Mouse (Mus musculus) R1 (cell line): ENCODE measurements around the gene Arhgap1.

Experiments used
- DNase-seq: peaks from one replicate; pipeline ENCODE4 v3.0.0-alpha.2; 2018; ENCODE audit warnings: low read depth, low spot score

The Arhgap1 gene

DNA sequence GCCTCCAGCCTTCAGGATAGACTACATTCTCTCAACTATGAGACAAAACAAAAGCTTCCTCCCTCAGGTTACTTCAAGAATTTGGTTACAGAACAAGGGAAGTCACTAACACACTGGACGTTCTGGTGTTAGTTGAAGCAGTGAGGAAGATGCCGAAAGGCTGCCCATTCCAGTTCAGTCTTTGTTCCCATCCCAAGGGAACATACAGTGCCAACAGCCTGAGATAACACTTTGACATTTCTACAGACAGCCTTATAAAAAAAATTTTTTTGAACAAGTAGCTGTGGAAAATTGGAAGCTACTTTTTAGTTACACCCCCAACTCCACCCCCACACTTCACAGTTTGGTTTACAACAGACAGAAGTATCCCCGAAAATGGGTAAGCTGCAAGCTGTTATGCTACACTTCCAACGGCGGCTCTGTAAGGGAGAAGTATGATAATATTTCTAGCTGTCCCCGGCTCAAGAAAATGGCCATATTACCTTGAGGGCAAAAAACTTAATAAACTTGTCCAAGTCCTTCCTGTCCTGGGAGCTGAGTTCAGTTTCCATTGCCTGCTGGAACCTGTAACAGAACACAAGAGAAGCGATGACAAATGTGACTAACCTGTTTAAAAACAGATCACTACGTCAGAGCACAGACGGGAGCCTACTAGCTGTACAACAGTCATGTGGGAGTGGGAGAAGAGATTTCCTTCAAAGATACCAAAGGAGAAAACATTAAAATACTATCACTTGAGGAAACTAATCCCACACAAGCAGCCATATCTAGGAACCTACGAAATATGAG is 46.0 kb downstream of the Arhgap1 start:
- no peak for DNase-seq

- DNase-seq: no peak
Measured at GRCm38 (mm10) chr2:91696225-91696590, 46.5 kb downstream of the Arhgap1 start.

DNA sequence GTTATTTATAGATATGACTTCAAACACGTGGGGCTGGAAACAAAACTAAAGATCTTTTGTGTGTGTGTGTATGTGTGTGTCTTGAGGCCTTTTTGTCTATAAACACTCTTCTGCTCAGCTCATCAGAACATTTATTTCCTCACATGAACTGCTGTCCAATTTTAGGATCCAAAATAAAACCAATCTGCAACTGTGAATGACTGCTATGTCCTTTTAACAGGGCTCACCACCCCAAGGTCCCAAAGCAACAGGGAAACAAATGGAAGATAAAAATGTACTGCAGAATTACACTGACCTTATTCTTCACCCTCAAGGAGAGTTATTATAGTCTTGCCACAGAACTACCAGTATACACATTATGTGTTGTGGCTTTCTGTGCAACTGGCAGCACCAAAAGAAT is 49.6 kb downstream of the Arhgap1 start:
- no peak for DNase-seq

- no peak for DNase-seq
Measured at GRCm38 (mm10) chr2:91701366-91701765, 51.7 kb downstream of the Arhgap1 start.

DNA sequence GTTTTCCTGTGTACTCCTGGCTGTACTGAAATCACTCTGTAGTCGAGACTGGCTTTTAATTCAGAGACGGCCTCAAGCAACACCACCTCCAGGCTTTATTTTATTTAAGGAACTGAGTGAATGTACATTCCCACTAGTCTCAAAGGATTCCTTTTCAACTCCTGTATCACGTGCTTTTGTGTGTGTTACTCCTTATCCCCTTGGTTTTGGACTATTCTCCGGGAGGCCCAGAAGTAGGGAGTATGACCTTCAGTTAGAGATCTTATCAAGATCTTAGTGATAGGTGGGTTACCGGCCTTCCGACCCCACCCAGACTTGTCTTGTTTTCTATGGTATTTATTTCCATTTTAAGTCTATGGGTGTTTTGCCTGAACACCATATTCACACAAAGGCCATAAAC is 56.1 kb downstream of the Arhgap1 start:
- peak; percentile 52 for DNase-seq

- peak; percentile 56 for DNase-seq
Measured at GRCm38 (mm10) chr2:91706456-91706855, 56.8 kb downstream of the Arhgap1 start.

DNA sequence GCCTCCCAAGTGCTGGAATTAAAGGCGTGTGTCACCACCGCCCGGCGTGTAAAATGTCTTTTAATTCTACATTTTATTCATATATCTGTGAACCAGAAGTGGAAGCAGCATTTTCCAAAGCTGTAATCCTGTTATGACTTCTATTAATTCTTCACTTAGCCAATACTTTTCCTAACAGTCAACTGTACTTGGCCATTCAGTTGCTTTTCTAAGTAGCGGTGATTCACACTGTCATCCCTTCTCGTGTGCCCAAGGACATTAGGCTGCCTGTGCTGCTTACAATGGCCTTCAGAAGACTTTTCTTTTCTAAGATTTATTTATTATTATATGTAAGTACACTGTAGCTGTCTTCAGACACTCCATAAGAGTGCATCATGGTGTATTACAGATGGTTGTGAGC is 58.7 kb downstream of the Arhgap1 start:
- DNase-seq: no peak

GRCm38 (mm10) chr2:91710272-91711234 is 60.9 kb downstream of the Arhgap1 start, which contains the start of the genes Atg13 and Harbi1:
Gene Atg13 (minus strand): TSS chr2:91710576.
Gene Harbi1 (plus strand): TSS chr2:91710852.
- DNase-seq: peak; percentile 94

- DNase-seq: peak; percentile 29
Measured at GRCm38 (mm10) chr2:91711256-91711925, 61.7 kb downstream of the Arhgap1 start.

DNA sequence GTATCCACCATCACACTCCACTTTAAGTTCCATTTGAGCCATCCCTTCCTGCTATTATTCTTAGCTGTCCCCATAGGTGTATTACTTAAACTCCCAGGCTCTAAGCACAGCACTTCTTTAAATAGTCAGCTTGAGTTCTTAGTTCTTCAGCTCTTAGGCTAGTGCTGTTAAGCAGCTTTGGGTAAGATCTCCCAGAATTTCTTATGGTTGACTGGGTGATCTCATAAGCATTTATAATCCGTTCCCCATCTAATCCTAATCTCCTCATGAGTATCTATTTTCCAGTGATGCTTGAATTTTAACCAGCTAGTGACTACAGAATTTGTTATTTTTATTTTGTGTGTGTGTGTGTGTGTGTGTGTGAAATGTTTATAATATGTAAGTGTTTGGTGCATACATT is 65.3 kb downstream of the Arhgap1 start:
- DNase-seq: no peak

DNA sequence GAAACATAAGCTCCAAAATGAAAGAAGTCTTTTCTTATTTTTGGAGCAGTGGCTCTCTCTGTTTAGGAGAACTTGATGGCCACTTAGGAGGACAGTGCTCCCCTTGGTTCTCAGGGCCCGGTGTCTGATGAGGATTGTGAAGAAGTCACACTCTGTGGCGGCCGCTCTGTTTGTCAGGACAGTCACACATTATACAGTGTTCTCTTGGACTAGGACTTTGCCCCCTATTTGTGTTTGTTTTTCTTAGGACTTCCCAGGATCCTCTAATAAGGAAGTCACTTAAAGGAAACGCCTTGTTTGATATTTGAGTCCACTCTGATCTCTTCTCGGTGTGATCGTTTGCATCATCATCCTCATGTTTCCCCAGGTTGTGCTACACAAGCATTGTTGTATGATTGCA is 68.6 kb downstream of the Arhgap1 start:
- DNase-seq: no peak
